Mouse (Mus musculus) embryonic fibroblast, embryonic 13.5 days (primary cell): ENCODE measurements around the gene Pik3cb. TPM values are rescaled to one million over a fixed set of nuclear protein-coding genes. Genes with fewer than 3 reads are reported as not detected.

Source experiments
- H3K27ac ChIP-seq: 2 replicates; pipeline ENCODE4 v1.5.1; 2012; ENCODE audit warnings: low read length, control low read depth, inconsistent platforms; ENCODE audit not compliant: insufficient read depth
- H3K4me1 ChIP-seq: 2 replicates; pipeline ENCODE4 v1.6.1; 2011; ENCODE audit warnings: low read length; ENCODE audit not compliant: control insufficient read depth, insufficient read depth
- H3K4me3 ChIP-seq: 2 replicates; pipeline ENCODE4 v1.5.1; 2011; ENCODE audit warnings: mild to moderate bottlenecking, control low read depth, low read length; ENCODE audit not compliant: insufficient read depth
- CTCF ChIP-seq: IDR thresholded peaks from 2 replicates; pipeline ENCODE4 v1.5.1; 2011; ENCODE audit warnings: mild to moderate bottlenecking, control low read depth, low read length, moderate library complexity, borderline replicate concordance; ENCODE audit not compliant: insufficient read depth
- POLR2A ChIP-seq: IDR thresholded peaks from 2 replicates; pipeline ENCODE4 v1.6.1; 2011; ENCODE audit warnings: low read depth, mild to moderate bottlenecking, control low read depth, low read length, moderate library complexity
- polyA plus RNA-seq: library from polyadenylated mRNA; stranded (reverse); fragments of >200 nt; gene quantifications from 2 replicates; pipeline ENCODE4 v1.2.4, GENCODE M21; 2011; ENCODE audit warnings: low read depth; ENCODE audit not compliant: missing spikeins, insufficient read length

Pik3cb gene
- polyA plus RNA-seq, 1 experiment = 5.2 TPM

DNA sequence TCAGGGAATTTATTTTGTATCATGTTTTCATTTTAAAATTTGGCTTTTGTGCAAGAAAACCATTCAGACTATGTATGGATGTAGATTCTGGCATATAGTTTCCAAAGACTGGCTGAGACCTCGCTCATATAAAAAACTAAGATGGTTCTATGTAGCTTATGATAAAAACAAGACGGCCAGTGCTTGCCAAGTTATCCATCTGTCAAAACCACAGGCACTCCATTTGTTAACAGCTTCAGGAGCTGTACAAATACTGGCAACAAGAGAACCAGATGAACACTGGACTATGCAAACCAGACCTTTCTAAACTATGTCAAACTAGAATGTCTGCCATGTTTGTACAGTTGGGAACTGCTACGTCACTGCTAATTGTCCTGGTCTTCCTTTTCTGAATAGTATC is 82.7 kb downstream of the Pik3cb start:
- TF ChIP-seq CTCF (no peak), POLR2A (no peak)
- no peak overlapping the region for H3K4me3 ChIP-seq
- no peaks in the 10 kb centered on the region for H3K4me1 ChIP-seq
- no peak overlapping the region for H3K27ac ChIP-seq

DNA sequence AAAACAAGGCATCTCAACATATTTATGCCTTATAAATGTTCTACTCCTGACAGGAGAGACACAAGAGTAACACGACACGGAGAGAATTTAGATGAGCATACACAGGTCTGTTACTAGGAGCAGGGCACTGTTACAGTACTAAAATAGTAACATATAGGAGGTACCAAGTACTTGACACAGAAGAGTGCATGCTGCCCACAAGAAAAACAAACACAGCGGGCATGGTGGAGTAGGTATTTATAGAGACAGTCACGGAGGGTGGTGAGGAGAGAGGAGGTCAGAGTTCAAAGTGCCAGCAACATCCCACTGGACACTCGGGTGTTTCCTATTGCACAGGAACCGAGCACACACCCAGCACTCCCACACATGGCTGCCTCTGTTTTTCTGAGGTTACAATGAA is 90.7 kb downstream of the Pik3cb start:
- Histone ChIP-seq H3K4me1 (peaks cover 4% of the 10 kb centered on the region; the same call in 1 of the 2 replicates), H3K4me3 (no peak overlapping the region), H3K27ac (no peak overlapping the region)
- TF ChIP-seq POLR2A (no peak), CTCF (no peak)

DNA sequence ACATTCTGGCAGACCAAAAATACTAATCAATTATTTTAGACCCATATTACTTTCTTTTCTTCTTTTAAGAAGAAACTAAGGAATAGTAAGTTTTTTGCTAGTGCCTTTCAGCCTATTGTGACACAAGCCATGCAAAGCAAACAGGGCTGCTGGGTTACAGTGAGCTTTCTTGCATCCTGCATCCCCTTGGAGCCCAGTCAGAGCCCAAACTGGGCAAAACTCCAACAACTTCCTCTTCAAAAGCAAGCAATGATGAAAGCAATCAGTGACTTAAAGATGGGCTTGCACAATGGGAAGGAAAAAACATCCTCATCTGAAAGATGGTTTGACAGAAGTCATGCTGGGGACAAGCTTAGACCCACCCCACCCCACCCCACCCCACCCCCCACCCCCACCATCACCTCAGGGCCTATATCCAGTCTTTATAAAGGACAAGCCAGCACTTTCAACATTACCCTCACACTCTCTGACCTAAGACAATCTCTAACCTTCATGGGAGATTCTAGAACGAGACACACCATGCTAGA is 91.6 kb downstream of the Pik3cb start:
- no peak overlapping the region for H3K27ac ChIP-seq

DNA sequence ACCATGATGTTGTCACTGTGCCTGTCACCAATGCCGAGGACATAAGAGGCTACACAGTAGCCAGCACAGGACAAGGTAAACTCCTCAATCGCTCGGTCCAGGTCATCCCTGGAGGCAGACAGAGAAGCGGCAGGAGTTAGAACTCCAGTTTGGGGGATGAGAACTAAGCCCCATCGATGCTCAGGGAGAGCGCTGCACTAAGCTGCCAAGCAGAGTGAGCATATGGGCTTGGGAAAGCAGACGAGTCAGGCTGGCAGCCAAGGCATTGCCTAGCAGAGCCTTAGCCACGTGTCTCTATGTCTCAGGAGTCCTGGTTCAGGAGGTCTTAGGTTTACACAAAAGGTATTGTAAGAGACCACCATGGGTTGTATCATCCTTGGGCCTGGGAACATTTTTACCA is 95.7 kb downstream of the Pik3cb start:
- Histone ChIP-seq H3K4me3 (no peak overlapping the region), H3K27ac (no peak overlapping the region), H3K4me1 (peaks cover 4% of the 10 kb centered on the region; the same call in 1 of the 2 replicates)
- no peak for TF ChIP-seq POLR2A
- TF ChIP-seq CTCF = no peak

More for the DNA sequence above, 91.6 kb downstream of the Pik3cb start:
- H3K4me1 ChIP-seq = peaks cover 4% of the 10 kb centered on the region; the same call in 1 of the 2 replicates
- no peak for TF ChIP-seq POLR2A
- no peak for TF ChIP-seq CTCF
- H3K4me3 ChIP-seq = no peak overlapping the region

DNA sequence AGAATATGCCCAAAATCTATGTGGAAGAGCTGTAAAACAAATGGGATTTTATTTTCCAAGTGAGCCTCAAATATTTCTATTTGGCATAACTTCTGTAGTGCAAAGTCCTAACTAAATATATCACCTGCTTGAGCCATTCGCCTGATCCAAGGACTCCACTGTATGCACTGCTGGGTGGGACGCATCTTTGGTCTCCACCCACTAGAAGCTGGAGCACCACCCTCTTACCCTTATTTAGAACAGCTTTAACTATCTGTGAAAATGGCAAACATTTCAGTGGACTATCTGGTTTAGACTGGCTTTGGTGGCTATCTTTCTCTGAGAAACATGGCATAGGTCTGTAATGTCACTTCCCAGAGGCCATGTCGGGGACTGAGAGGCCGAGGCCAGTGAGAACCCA is 97.8 kb downstream of the Pik3cb start:
- TF ChIP-seq POLR2A (no peak), CTCF (no peak)
- peaks cover 2% of the 10 kb centered on the region; the same call in 1 of the 2 replicates for H3K4me1 ChIP-seq
- no peak overlapping the region for H3K4me3 ChIP-seq
- H3K27ac ChIP-seq = no peak overlapping the region

DNA sequence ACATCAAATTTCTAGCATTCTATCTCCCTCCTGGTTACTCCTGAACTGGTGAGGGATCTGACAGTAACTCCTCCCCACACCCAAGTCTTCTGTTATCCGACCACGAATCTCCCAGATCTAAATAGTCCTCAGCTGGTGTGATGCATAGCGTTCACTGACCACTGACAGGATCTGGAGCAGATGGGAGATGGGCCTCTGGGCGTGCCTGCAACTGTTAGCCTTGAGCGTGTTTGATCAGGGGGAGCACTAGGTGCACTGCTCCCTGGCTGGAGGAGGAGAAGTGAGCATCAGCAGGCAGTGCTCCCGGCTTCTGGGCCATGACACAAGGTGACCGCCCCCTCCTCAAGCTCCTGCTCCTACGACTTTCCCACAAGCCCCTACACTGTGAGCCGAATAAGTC is 98.4 kb downstream of the Pik3cb start:
- TF ChIP-seq CTCF (no peak), POLR2A (no peak)

DNA sequence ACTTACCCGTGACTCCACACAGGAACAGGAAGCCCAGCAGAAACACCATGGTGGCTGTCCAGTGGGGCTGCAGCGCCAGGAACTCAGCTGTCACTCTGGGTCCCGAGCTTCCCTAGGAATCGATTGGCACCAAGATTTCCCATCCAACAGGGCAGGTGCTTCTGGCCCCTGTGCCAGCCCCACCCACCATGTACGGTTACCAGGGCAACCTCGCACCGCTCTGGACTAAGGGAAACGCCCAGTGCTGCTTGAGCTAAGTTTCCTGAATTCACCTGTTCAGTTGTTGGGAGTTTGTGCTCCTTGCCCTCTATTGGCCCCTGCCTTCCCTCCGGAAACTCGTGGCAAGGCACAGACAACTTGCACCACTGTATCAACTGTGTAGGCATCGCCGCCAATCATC is 104.8 kb downstream of the Pik3cb start, which contains the start of gene Gm1123:
Gene Gm1123 (minus strand): TSS at position 141 of the 400 bp plus-strand sequence.
- no peak within 1 kb of the TSS for H3K27ac ChIP-seq
- TF ChIP-seq POLR2A (no peak), CTCF (no peak)
- no peak within 1 kb of the TSS for H3K4me3 ChIP-seq
- H3K4me1 ChIP-seq = no peaks in the 10 kb centered on the region

More for the DNA sequence above, 98.4 kb downstream of the Pik3cb start:
- H3K27ac ChIP-seq = no peak overlapping the region
- H3K4me3 ChIP-seq = no peak overlapping the region
- no peaks in the 10 kb centered on the region for H3K4me1 ChIP-seq

DNA sequence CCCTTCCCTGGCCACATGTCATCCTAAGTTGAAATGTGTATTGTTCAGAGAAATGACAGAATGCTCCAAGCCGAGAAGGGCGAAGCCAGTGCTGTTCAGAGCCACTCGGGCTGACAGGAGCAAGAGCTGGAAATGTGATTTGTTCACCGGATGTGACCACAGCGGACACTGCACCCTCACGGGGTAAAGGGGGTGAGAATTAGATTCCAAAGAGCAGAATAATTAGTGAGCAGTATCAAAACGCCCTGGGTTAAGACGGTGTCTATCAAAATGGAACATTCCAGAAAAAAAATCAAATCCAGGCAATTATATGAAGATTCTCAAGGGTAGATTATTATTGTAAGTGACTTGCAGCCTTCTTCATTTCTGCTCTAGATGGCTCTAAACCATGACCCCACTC is 106.3 kb downstream of the Pik3cb start:
- no peak overlapping the region for H3K4me3 ChIP-seq
- no peaks in the 10 kb centered on the region for H3K4me1 ChIP-seq
- TF ChIP-seq CTCF (no peak), POLR2A (no peak)
- H3K27ac ChIP-seq = no peak overlapping the region

DNA sequence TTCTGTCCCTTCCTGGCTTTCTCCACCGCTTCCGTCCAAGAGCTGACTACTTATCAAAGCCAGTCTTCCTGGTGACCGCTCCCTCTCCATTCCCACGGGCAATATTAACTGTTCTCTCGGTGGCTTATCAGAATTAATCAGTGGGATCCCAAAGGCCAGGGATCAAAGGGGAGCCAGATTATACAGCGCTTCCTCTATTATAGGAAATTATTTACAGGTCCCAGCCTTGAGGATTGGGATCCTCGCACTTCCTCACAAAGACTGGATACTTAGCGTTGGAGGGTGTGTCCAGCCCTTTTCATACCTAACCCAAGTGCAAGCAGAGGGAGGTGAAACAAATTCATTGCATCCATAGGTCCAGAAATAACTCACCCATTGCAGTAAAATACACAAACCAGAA is 108.4 kb downstream of the Pik3cb start:
- TF ChIP-seq CTCF (no peak), POLR2A (no peak)
- H3K4me1 ChIP-seq = no peaks in the 10 kb centered on the region
- no peak overlapping the region for H3K27ac ChIP-seq
- no peak overlapping the region for H3K4me3 ChIP-seq

DNA sequence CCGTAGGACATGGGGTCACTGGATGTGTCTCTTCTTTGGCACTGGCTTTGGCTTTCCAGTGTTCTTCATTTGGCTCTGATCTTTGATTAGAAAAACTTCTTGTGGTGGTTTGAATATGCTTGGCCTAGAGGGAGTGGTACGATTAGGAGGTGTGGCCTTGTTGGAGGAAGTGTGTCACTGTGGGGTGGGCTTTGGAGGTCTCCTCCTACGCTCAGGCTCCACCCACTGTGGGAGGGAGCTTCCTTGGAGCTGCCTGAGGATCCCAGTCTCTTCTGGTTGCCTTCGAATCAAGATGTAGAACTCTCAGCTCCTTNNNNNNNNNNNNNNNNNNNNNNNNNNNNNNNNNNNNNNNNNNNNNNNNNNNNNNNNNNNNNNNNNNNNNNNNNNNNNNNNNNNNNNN is 118.7 kb downstream of the Pik3cb start:
- H3K27ac ChIP-seq = no peak overlapping the region
- H3K4me3 ChIP-seq = no peak overlapping the region
- TF ChIP-seq POLR2A (no peak), CTCF (no peak)
- H3K4me1 ChIP-seq = no peaks in the 10 kb centered on the region

DNA sequence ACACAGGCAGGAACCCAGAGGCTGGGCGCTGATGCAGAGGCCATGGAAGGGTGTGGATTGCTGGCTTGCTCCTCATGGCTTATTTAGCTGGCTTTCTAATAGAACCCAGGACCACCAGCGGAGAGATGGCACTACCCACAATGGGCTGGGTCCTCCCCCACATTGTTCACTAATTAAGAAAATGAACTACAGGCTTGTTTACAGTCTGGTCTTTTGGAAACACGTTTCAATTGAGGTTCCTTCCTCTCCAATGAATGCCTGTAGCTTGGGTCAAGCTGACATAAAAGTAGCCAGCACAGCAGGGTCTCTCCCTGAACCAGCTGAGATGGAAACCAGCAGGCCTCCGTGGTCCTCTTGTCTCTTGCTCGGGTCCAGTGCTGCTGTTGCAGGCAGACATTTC is 119.3 kb downstream of the Pik3cb start:
- H3K4me1 ChIP-seq = no peaks in the 10 kb centered on the region
- TF ChIP-seq POLR2A (no peak), CTCF (no peak)
- H3K4me3 ChIP-seq = no peak overlapping the region
- no peak overlapping the region for H3K27ac ChIP-seq
